Mouse (Mus musculus) forebrain, postnatal 0 days (tissue): Measurements from ENCODE around the gene Pcbp4. TPM values are rescaled to one million over a fixed set of nuclear protein-coding genes. Genes with fewer than 3 reads are reported as not detected.
A peak's percentile ranks its signal among the peaks of the same experiment; 100 is the strongest.

Experiments used
- ATAC-seq: fragments of 200-750 bp; cut with Nextera tagmentation; 2 replicates; pipeline ENCODE4 v1.8.0; 2017; ENCODE audit warnings: mild to moderate bottlenecking, moderate library complexity
- DNase-seq: peaks from one replicate; pipeline ENCODE4 v3.0.0-alpha.2; 2015
- H3K27ac ChIP-seq: fragments of 300-500 bp; sonication (generic); 2 replicates; pipeline ENCODE4 v1.5.1; 2014; ENCODE audit warnings: low read depth, mild to moderate bottlenecking, antibody characterized with exemption, low read length, moderate library complexity, mixed read lengths
- H3K27me3 ChIP-seq: fragments of 300-500 bp; sonication (generic); 2 replicates; pipeline ENCODE4 v1.6.1; 2014; ENCODE audit warnings: mild to moderate bottlenecking, low read length, mixed read lengths; ENCODE audit not compliant: insufficient read depth
- H3K36me3 ChIP-seq: fragments of 300-500 bp; sonication (generic); 2 replicates; pipeline ENCODE4 v1.6.1; 2014; ENCODE audit warnings: mild to moderate bottlenecking, moderate library complexity; ENCODE audit not compliant: insufficient read depth
- H3K4me1 ChIP-seq: fragments of 300-500 bp; sonication (generic); 2 replicates; pipeline ENCODE4 v1.6.1; 2014; ENCODE audit warnings: antibody characterized with exemption; ENCODE audit not compliant: insufficient read depth
- H3K4me2 ChIP-seq: fragments of 300-500 bp; sonication (generic); 2 replicates; pipeline ENCODE4 v1.6.1; 2014; ENCODE audit warnings: low read depth, mild to moderate bottlenecking, moderate library complexity
- H3K4me3 ChIP-seq: fragments of 300-500 bp; sonication (generic); 2 replicates; pipeline ENCODE4 v1.5.1; 2014; ENCODE audit warnings: low read depth, low read length, mixed read lengths
- H3K9ac ChIP-seq: fragments of 300-500 bp; sonication (generic); 2 replicates; pipeline ENCODE4 v1.6.1; 2014; ENCODE audit warnings: mild to moderate bottlenecking
- H3K9me3 ChIP-seq: fragments of 300-500 bp; sonication (generic); 2 replicates; pipeline ENCODE4 v1.6.1; 2016; ENCODE audit warnings: low read length
- CTCF ChIP-seq: sonication (generic); IDR thresholded peaks from 2 replicates; pipeline ENCODE4 v1.5.1; 2016; ENCODE audit warnings: antibody characterized with exemption, control low read depth, low read depth
- WGBS: fragments of 180-500 bp; shearing (Covaris S2); extraction: QIAGEN DNeasy Blood & Tissue Kit; methylation state at CpG from one replicate; pipeline ENCODE4 v1.1.7; 2014; 5-methylcytosine and 5-hydroxymethylcytosine counted together
- polyA plus RNA-seq: library from polyadenylated mRNA; unstranded; fragments of >200 nt; fragmentation: Nextera tagmentation; extraction: Ambion mirVana; gene quantifications from 2 replicates; pipeline ENCODE4 v1.2.1, GENCODE M21; 2015
- total RNA-seq: library from RNA; depleted of rRNA; stranded (reverse); fragments of >200 nt; gene quantifications from 2 replicates; pipeline ENCODE4 v1.2.3, GENCODE M21; 2014

Gene Pcbp4
- total and polyA plus RNA-seq, 2 experiments from 2014 or later, result 251 to 454 TPM

DNA sequence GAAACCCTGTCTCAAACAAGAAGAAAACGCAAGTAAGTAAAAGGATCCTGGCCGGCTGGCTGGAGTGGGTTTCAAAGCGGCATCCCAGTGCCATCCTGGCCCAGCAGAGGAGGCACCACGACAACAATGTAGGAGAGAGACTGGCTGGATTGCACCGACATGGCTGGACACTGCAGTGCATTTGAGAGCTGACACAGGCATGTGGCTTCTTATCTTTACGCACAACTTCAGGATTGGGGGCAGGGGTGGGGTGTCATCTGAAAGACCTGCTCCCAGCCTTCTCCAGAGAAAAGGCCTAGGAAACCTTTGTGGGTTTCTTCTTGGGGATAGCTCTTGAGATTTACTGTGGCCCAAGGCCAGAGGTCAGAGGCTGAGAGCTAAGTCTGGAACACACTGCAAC is 41.4 kb upstream of the Pcbp4 start:
- 83% methylated on average over 6 of the region's 6 CpGs for WGBS
- Histone ChIP-seq H3K27me3 (no peaks in the 10 kb centered on the region), H3K4me3 (no peak overlapping the region), H3K9ac (no peak overlapping the region), H3K27ac (no peak overlapping the region), H3K9me3 (no peaks in the 10 kb centered on the region), H3K36me3 (no peaks in the 10 kb centered on the region), H3K4me1 (no peaks in the 10 kb centered on the region), H3K4me2 (no peak overlapping the region)
- no peak for DNase-seq
- no peak for TF ChIP-seq CTCF
- no peak for ATAC-seq

- no peak for ATAC-seq
- no peak for DNase-seq
- Histone ChIP-seq H3K27me3 (no peaks in the 10 kb centered on the region), H3K36me3 (no peaks in the 10 kb centered on the region), H3K9ac (no peak overlapping the region), H3K4me2 (no peak overlapping the region), H3K4me3 (no peak overlapping the region), H3K27ac (no peak overlapping the region), H3K9me3 (no peaks in the 10 kb centered on the region), H3K4me1 (peaks cover 3% of the 10 kb centered on the region; the same call in 1 of the 2 replicates)
- WGBS, result 71% methylated on average over 3 of the region's 3 CpGs
- no peak for TF ChIP-seq CTCF
These were observed 40.9 kb upstream of the Pcbp4 start for GRCm38 (mm10) chr9:106412210-106412609.

DNA sequence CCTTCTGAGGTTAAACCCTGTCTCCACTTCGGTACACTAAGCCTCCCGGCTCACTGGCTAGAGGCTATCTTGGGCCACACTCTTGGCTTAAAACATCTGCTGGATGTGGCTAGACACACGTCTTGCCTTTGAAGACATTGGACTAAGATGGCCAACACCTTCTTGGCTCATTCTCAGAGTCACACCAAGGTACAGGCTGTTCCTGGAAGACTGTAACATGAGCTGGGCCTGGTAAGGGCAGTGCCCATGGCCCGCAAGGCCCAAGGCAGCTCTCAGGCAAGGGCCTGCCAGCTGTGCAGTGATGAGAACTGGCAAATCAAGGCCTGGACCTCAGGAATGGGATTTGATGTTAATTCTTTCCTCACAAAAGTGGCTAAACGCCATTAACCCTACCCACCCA is 39.5 kb upstream of the Pcbp4 start:
- no peak overlapping the region for H3K4me3 ChIP-seq
- TF ChIP-seq CTCF, result no peak
- H3K9me3 ChIP-seq, result no peaks in the 10 kb centered on the region
- H3K36me3 ChIP-seq, result no peaks in the 10 kb centered on the region
- DNase-seq (no peak), ATAC-seq (no peak)
- H3K27ac ChIP-seq, result no peak overlapping the region
- H3K4me2 ChIP-seq, result no peak overlapping the region
- H3K27me3 ChIP-seq, result no peaks in the 10 kb centered on the region
- peaks cover 17% of the 10 kb centered on the region for H3K4me1 ChIP-seq
- no peak overlapping the region for H3K9ac ChIP-seq
- WGBS, result 80% methylated on average over 5 of the region's 5 CpGs

- Histone ChIP-seq H3K9ac (no peak overlapping the region), H3K4me1 (peaks cover 28% of the 10 kb centered on the region), H3K36me3 (no peaks in the 10 kb centered on the region), H3K27ac (0 out of 2 replicates have a peak overlapping the region, but pooled peaks have one; percentile 5), H3K27me3 (no peaks in the 10 kb centered on the region), H3K4me3 (no peak overlapping the region), H3K4me2 (no peak overlapping the region), H3K9me3 (no peaks in the 10 kb centered on the region)
- no peak for TF ChIP-seq CTCF
- DNase-seq (no peak), ATAC-seq (no peak)
- WGBS, result 79% methylated on average over 6 of the region's 6 CpGs
These were observed 36.3 kb upstream of the Pcbp4 start for GRCm38 (mm10) chr9:106416826-106417225.

GRCm38 (mm10) chr9:106417841-106418625 is 35.1 kb upstream of the Pcbp4 start:
- WGBS, result 13% methylated on average over 29 of the region's 29 CpGs
- Histone ChIP-seq H3K27me3 (no peaks in the 10 kb centered on the region), H3K4me1 (peaks cover 28% of the 10 kb centered on the region), H3K9me3 (no peaks in the 10 kb centered on the region), H3K4me3 (peak overlapping the region; percentile 25), H3K36me3 (no peaks in the 10 kb centered on the region), H3K27ac (peak overlapping the region; percentile 83), H3K4me2 (peak overlapping the region; percentile 55), H3K9ac (peak overlapping the region; percentile 46)
- DNase-seq (peak; percentile 93), ATAC-seq (peak; percentile 89)
- peak; percentile 66 for TF ChIP-seq CTCF

DNA sequence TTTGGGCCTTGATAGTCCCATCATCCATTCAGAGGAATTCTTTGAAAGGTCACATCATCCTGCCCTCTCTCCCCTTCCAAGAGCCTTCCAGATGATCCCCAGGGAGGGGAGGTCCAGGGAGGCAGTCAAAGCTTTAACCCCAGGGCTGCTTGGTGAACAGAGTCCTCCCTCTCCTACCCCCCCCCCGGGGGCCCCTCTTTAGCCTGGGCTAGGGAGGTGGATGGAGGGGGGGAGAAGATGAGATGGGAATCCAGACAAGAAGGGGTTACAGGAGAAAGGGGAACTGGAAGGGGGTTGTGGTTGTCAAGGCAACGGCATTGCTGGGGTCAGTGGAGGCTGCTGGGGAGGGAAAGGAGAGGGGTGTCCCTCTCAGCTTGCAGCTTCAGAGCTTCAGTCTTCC is 32.5 kb upstream of the Pcbp4 start:
- Histone ChIP-seq H3K4me1 (peaks cover 28% of the 10 kb centered on the region), H3K27me3 (no peaks in the 10 kb centered on the region), H3K36me3 (no peaks in the 10 kb centered on the region), H3K27ac (no peak overlapping the region), H3K4me2 (no peak overlapping the region), H3K4me3 (no peak overlapping the region), H3K9me3 (no peaks in the 10 kb centered on the region), H3K9ac (0 out of 2 replicates have a peak overlapping the region, but pooled peaks have one; percentile 33)
- TF ChIP-seq CTCF, result no peak
- no peak for DNase-seq
- 5% methylated on average over 2 of the region's 2 CpGs for WGBS
- no peak for ATAC-seq
